Mouse (Mus musculus) spleen, adult 2 months (tissue): ENCODE measurements around the gene Bmp2k.

Experiments used
- CTCF ChIP-seq: fragments of 200-500 bp; IDR thresholded peaks from 2 replicates; pipeline ENCODE4 v1.5.1; 2011; ENCODE audit warnings: mild to moderate bottlenecking, inconsistent platforms; ENCODE audit not compliant: insufficient read depth, insufficient read length, insufficient replicate concordance; ENCODE audit errors: extremely low read depth
- POLR2A ChIP-seq: fragments of 200-500 bp; IDR thresholded peaks from 2 replicates; pipeline ENCODE4 v1.6.1; 2011; ENCODE audit warnings: low read depth, low read length, inconsistent platforms

DNA sequence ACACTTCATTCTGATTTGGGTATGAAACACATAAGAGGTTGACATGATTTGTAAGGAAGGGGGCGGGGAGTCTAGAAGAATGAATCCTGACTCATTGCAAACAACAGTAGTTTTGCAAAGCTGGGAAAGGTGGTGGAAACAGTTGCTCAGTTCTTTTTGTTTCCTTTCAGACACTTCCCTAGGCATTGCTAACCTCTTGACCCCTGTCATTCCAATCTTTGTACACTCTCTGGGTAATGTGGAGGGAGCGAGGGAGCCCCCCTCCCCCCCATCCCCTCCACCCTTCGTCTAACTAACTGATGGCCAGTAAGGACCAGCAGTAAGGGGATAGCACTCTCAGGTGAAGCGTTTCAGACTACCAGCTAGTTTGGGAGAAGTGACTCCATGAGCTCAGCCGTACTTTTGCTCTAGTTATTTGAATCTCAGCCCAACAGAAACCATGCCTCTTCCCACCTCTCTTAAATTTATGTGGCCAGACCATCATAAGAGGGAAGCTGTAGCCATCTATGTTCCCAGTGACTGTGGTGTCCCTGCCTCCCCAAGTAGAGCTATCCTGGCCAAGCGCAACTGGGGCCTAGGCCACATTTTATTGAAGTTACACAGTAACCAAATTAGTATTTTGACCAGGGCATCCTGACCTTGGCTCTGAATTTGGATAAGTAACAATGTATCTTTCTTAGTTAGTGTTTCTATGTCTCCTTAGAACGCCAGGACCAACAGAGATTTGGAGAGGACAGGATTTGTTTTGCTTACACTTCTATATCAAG is 27.6 kb upstream of the Bmp2k start:
- no peak for TF ChIP-seq CTCF
- no peak for TF ChIP-seq POLR2A
